Mouse (Mus musculus): ENCODE data around the gene Btg1-ps1. TPM values are rescaled to one million over a fixed set of nuclear protein-coding genes. Genes with fewer than 3 reads are reported as not detected.

The Btg1-ps1 gene
- not detected in 2 replicates for polyA plus RNA-seq (2021; fragmentation: Nextera tagmentation)
- long read RNA-seq, experiment 1: 0 reads
- long read RNA-seq, experiment 2: 0 reads

DNA sequence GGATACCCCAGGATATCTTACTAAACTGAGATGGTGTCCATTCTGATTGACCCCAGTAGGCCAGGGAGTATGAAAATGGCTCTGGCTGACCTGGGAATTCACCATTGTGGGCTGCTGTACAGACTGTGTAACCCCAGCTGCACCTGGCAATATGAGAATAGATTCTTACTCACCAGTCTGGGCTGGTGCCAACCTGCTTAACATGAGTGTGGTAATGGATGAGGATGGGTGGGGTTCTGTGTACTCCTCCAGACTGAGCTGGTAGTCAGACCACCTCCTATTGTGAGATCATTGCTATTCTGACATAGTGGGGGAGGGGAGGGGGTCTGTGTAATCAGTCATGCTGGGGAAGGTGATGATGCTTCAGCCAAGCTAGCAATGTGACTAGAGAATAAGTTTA, at the start of gene Btg1-ps1:
Gene Btg1-ps1 (minus strand): TSS at position 219 of the 400 bp plus-strand sequence.

DNA sequence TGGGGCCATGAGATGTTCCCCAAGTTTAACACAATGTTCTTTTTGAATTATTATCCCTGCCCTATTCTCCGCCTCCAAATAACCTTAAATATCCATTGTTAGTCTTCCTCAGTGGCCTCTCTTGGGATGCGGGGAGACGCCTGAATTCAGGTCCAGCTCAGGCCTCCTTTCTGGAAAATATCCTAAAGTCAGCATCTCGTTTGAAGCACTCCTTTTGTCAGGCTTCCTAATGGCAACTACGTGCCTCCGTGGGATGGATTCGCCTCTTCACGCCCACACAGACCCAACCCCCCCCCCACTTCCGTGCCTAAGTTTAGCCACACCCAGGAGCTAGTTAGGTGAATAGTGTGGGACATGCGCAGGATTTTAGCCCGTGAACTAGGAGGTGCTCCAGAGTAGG, 47.6 kb upstream of the Btg1-ps1 start, which contains the start of gene Rhox10:
Gene Rhox10 (plus strand): TSS at position 301 of the 400 bp plus-strand sequence.

DNA sequence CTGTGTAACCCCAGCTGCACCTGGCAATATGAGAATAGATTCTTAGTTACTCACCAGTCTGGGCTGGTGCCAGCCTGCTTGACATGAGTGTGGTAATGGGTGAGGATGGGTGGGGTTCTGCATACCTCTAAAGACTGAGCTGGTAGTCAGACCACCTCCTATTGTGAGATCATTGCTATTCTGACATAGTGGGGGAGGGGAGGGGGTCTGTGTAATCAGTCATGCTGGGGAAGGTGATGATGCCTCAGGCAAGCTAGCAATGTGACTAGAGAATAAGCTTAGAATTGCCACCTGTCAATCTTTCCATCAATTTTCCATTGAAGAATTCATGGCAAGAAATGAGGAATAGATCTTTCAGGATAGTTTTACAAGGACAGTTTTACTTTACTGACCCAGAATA, 24.4 kb upstream of the Btg1-ps1 start, which contains the start of gene Btg1-ps2:
Gene Btg1-ps2 (minus strand): TSS at position 101 of the 400 bp plus-strand sequence.

Other genes with a start within 250 kb of the Btg1-ps1 start
- gene Rhox5, start 214.0 kb downstream of the Btg1-ps1 start, polyA plus RNA-seq (2021; fragmentation: Nextera tagmentation): 0.28 TPM in 1 of 2 replicates, not detected in the other
- not detected in 2 replicates for gene Rhox6, start 191.9 kb downstream of the Btg1-ps1 start, polyA plus RNA-seq (2021; fragmentation: Nextera tagmentation)
- not detected in 2 replicates for gene Rhox7a, start 187.1 kb downstream of the Btg1-ps1 start, polyA plus RNA-seq (2021; fragmentation: Nextera tagmentation)
- gene Rhox8, start 139.9 kb downstream of the Btg1-ps1 start, polyA plus RNA-seq (2021; fragmentation: Nextera tagmentation): not detected in 2 replicates
- not detected in 2 replicates for gene Rhox7b, start 121.6 kb downstream of the Btg1-ps1 start, polyA plus RNA-seq (2021; fragmentation: Nextera tagmentation)
- not detected in 2 replicates for gene Rhox9, start 117.0 kb downstream of the Btg1-ps1 start, polyA plus RNA-seq (2021; fragmentation: Nextera tagmentation)
- gene Btg1-ps2, start 24.3 kb upstream of the Btg1-ps1 start, polyA plus RNA-seq (2021; fragmentation: Nextera tagmentation): not detected in 2 replicates
- gene Rhox10, start 47.7 kb upstream of the Btg1-ps1 start, polyA plus RNA-seq (2021; fragmentation: Nextera tagmentation): not detected in 2 replicates
- not detected in 2 replicates for gene Rhox11, start 66.3 kb upstream of the Btg1-ps1 start, polyA plus RNA-seq (2021; fragmentation: Nextera tagmentation)
- not detected in 2 replicates for gene Rhox12, start 92.1 kb upstream of the Btg1-ps1 start, polyA plus RNA-seq (2021; fragmentation: Nextera tagmentation)
- not detected in 2 replicates for gene Rhox13, start 102.4 kb upstream of the Btg1-ps1 start, polyA plus RNA-seq (2021; fragmentation: Nextera tagmentation)
- 3.4 and 5.8 TPM in 2 replicates for gene Zbtb33, start 171.0 kb upstream of the Btg1-ps1 start, polyA plus RNA-seq (2021; fragmentation: Nextera tagmentation)
- gene Tmem255a, start 233.6 kb upstream of the Btg1-ps1 start, polyA plus RNA-seq (2021; fragmentation: Nextera tagmentation): 8.5 and 14.2 TPM in 2 replicates